Mouse (Mus musculus) MEL-GATA-1-ER (cell line): Measurements from ENCODE around the gene Timm44.
"Not testable (repeated sequence)": the region's sequence is repeated elsewhere in the genome, so short reads cannot be mapped to it uniquely, and the experiment has no call there.

Experiments
- DNase-seq: peaks from one replicate; pipeline ENCODE4 v3.0.0-alpha.2; 2012; ENCODE audit warnings: low read depth; ENCODE audit errors: extremely low read depth

Gene Timm44

GRCm38 (mm10) chr8:4265160-4265914, 10.4 kb downstream of the Timm44 start:
- DNase-seq, result no peak

- no peak for DNase-seq
These were observed 12.5 kb downstream of the Timm44 start for GRCm38 (mm10) chr8:4263105-4263791.

DNA sequence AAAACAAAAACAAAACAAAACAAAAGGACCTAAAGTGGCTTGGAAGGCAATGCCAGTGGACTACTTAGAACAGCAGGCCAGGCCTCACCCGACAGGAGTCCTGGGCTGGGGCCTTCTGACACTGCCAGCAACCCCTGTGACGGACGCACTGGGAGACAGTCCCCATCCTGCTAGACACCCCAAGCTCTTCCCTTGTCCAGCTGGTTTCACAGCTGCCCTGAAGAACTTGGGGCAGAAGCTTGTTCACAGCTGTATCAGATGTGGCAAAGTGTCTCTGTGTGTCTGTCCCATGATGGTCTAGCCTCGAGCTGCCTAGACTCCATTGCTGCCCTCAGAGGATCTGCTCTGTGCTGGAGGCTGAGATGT, 15.9 kb downstream of the Timm44 start:
- DNase-seq, result no peak

- no peak for DNase-seq
These were observed 16.4 kb downstream of the Timm44 start, which contains the start of gene Ctxn1 for GRCm38 (mm10) chr8:4259125-4259804. Gene Ctxn1, minus strand, starts transcription at chr8:4259274.

GRCm38 (mm10) chr8:4258678-4259077, 17.0 kb downstream of the Timm44 start:
- DNase-seq, result no peak

GRCm38 (mm10) chr8:4258233-4258632, 17.5 kb downstream of the Timm44 start:
- no peak for DNase-seq

GRCm38 (mm10) chr8:4257350-4257749, 18.4 kb downstream of the Timm44 start:
- no peak for DNase-seq

- no peak for DNase-seq
These were observed 18.8 kb downstream of the Timm44 start for GRCm38 (mm10) chr8:4256911-4257310.

- not testable (repeated sequence) for DNase-seq
These were observed 20.2 kb downstream of the Timm44 start for GRCm38 (mm10) chr8:4255471-4255870.

GRCm38 (mm10) chr8:4254001-4254400, 21.7 kb downstream of the Timm44 start:
- DNase-seq, result no peak

DNA sequence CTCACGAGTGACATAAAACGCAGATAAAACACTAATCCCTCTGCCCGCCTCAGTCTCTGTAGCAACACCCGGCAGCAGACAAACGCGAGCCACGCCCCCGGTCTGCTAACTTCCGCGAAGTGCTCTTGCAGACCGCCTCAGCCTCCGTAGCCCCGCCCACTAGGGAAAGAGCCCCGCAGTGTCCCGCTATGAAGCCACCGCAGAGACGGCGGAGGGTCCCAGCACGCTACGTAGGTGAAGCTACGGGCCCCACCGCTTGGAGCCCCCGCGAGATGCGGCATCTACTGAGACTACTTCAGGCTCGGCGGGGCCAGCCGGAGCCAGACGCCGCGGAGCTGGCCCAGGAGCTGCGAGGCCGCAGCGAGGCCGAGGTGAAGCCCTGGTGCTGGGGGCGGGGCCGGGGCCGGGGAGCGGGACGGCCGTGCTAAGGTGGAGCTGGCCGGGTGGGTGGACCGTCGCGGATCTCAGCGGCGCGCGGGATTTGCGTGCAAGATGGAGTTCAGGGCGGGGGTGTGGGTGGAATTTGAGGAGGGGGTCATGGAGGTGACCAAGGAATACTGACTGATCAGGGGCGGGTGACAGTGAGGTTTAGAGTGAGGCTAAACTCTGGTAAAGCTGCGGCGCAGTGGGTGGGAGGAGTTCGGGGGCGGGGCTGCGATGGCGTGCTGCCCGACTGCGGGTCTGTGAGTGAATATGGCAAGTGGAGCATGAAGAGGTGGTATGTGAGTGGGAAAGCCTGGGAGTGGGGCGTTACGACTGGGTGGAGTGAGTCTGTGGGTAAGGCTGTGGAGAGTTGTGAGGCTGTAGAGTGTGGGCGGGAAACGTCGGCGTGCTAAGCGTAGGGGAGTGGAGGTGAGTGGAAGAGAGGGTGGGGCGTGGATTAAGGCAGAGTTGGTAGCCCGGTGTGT, 22.5 kb downstream of the Timm44 start, which contains the start of gene Snapc2:
Gene Snapc2 (plus strand): TSS at position 147 of the 908 bp plus-strand sequence.
- peak; percentile 86 for DNase-seq

DNA sequence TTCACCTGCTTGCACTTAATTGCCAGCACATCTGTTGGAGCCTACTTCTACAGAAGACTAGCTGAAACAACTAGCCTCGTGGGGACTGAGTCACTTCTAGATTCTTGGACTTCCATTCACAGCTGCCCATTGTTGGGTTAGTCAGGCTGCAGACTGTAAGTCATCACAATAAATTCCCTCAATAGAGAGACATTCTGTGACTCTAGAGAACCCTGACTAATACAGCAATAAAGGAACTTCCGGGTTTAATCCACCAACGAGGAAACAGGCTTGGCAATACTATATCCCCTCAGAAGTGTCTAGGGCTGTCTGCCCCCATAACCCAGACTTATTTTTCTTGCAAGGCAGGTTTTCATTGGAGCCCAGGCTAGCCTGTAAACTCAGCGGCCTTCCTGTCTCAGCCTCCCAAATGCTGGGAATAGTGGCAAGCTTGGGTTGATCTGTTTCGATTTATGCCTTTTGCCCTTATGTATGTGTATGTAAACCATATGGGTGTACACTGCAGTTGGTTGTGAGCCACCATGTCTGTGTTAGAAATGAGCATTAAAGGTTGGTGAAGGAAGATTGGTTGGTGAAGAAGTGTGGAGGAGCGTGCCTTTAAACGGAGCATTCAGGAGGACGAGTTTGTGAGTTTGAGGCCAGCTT, 23.5 kb downstream of the Timm44 start:
- DNase-seq, result no peak

DNA sequence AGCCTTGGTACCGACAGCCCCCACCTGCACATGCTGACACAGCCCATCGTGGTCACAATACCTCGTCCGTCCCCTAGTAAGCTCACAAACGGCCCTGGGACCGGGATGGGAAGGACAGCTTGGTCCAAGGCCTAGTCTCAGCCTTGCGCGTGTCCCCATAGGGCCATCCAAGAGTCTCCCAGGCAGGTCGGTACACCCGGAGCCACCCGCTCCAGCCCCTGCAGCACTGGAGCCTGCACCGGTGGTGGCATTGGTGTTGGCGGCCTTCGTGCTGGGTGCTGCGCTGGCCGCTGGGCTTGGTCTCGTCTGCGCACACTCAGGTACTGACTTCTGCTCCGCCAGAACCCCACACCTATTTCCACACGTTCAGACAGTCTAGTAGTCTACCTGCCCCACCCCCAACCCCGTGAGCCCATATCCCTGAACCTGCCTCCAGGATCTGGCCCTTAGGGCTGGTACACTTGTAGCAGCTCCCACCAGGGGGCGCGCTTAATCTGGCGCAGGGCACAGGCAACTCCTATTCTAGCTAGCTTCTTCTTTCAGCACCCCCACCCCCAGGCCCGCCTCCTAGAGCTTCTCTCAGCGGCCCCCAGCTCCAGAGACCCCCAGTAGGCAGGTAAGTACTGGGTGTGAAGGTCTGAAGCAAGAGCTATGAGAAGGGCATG, 25.3 kb downstream of the Timm44 start:
- DNase-seq, result no peak

DNA sequence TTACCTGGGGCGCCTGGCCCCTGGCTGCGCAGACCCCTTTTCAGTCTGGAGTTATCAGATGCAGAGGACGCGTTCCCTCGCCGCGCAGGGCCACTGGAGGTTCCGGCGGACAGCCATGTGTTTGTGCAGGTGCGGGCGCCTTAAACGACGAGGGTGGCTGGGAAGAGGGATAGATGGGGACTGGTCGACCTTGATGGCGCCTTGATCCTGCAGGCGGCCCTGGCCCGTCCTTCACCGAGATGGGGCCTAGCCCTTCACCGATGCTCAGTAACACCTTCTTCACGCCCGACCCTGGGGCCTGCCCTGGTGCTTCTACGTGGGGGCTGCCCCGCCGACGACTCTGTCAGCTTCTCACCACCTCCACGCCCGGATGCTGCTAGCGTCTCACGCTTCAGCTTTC, 26.5 kb downstream of the Timm44 start:
- no peak for DNase-seq

DNA sequence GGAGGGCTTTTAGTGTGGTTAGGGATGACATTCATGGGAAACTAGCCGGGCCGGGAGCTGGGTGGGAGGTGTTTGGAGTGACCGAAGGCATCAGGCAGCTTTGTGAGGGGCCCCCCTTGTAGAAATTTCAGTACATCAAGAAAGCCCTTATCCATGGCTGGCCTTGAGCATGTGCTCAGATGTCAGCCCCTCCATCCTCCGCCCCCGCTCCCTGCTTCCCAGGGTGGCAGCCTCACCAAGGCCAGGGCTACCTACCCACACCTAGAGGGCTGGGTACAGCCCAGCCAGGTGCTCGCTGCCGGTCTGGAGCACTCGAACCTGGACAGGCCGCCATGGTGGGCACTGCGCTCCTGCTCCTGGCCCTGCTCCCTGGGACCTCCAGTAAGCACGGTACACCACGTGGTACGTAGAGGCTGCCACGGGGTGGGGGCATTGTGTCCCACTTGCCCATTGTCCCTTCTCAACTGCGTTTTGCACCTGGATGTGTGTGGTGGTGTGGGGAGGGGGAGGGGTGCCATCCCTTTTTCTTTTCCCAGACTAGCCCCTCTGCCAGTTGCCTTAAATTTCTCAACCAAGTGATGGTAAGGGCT, 27.7 kb downstream of the Timm44 start, which contains the start of gene Tgfbr3l:
Gene Tgfbr3l (plus strand): TSS at position 264 of the 590 bp plus-strand sequence.
- DNase-seq, result no peak

GRCm38 (mm10) chr8:4247241-4247640, 28.5 kb downstream of the Timm44 start:
- DNase-seq, result no peak

DNA sequence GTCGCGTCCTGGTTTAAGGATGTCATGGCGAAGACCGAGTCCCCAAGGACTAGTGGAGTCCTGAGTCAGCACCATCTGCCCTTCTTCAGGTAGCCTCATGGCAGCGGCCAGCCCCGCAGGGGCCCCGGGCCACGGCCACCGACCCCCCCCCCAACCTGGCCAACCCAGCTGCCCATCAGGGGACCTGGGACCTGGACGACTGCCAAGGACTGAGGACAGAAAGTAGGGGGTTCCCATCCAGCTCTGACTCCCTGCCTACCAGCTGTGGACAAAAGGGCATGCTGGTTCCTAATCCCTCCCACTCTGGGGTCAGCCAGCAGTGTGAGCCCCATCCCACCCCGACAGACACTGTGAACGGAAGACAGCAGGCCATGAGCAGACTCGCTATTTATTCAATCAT, 30.0 kb downstream of the Timm44 start:
- DNase-seq, result no peak

GRCm38 (mm10) chr8:4245061-4245460, 30.7 kb downstream of the Timm44 start:
- DNase-seq, result no peak

DNA sequence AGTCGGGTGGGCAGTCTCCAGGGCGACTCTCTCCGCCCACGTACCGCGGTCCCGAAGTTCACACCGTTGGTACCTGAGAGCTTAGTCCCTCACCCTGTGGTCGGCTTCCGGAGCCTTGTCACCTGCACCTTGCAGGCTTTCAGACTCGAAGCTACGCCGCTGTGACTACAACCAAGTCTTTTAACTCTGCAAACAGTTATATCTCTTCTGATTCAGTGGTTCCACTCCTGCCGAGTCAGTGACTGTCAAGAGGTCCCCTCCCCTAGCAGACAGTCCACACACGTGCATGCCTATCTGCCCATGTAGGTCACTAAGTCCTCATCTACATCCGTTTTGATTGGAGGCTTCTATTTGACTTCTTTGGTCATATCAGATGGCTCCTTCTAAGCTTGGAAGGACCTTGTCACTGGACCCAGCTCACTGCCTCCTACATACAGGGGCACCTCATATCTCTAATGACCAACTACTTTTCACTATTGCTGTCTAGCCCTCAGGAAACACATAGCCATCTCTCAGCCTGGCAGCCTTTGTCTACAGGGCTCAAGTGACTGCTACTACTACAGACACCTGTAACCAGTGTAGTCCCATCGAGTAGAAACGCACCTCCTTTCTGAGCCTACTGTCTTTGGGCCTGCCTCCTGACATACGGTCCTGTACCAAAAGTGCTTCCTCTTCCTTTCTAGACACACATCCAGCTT, 36.4 kb downstream of the Timm44 start:
- DNase-seq, result no peak
